Mouse (Mus musculus) heart, embryonic 11.5 days (tissue): ENCODE data around the gene Brms1l. TPM values are rescaled to one million over a fixed set of nuclear protein-coding genes. Genes with fewer than 3 reads are reported as not detected.

ENCODE experiments used
- ATAC-seq: fragments of 200-750 bp; cut with Nextera tagmentation; replicated peaks from 2 replicates; pipeline ENCODE4 v1.8.0; 2017; ENCODE audit warnings: moderate library complexity; ENCODE audit not compliant: insufficient number of reproducible peaks, low FRiP score, low TSS enrichment
- H3K27ac ChIP-seq: fragments of 300-500 bp; sonication (generic); 2 replicates; pipeline ENCODE4 v1.5.1; 2014; ENCODE audit warnings: mild to moderate bottlenecking, low read depth, low read length
- H3K27me3 ChIP-seq: fragments of 300-500 bp; sonication (generic); 2 replicates; pipeline ENCODE4 v1.6.1; 2014; ENCODE audit warnings: mild to moderate bottlenecking, low read length, mixed read lengths; ENCODE audit not compliant: control insufficient read depth, insufficient read depth
- H3K36me3 ChIP-seq: fragments of 300-500 bp; sonication (generic); 2 replicates; pipeline ENCODE4 v1.6.1; 2014; ENCODE audit warnings: mild to moderate bottlenecking, low read length, moderate library complexity, mixed read lengths; ENCODE audit not compliant: control insufficient read depth, insufficient read depth
- H3K4me1 ChIP-seq: fragments of 300-500 bp; sonication (generic); 2 replicates; pipeline ENCODE4 v1.6.1; 2014; ENCODE audit warnings: low read length; ENCODE audit not compliant: control insufficient read depth, insufficient read depth
- H3K4me2 ChIP-seq: fragments of 300-500 bp; sonication (generic); 2 replicates; pipeline ENCODE4 v1.6.1; 2014; ENCODE audit warnings: mild to moderate bottlenecking, moderate library complexity
- H3K4me3 ChIP-seq: fragments of 300-500 bp; sonication (generic); 2 replicates; pipeline ENCODE4 v1.5.1; 2014; ENCODE audit warnings: low read depth, low read length
- H3K9ac ChIP-seq: fragments of 300-500 bp; sonication (generic); 2 replicates; pipeline ENCODE4 v1.6.1; 2014; ENCODE audit warnings: mild to moderate bottlenecking, low read depth, low read length, moderate library complexity
- H3K9me3 ChIP-seq: fragments of 300-500 bp; sonication (generic); replicated peaks from 2 replicates; pipeline ENCODE4 v1.6.1; 2016; ENCODE audit warnings: low read length; ENCODE audit not compliant: control insufficient read depth
- WGBS: fragments of 180-500 bp; shearing (Covaris S2); extraction: QIAGEN DNeasy Blood & Tissue Kit; methylation state at CpG from one replicate; pipeline ENCODE4 v1.1.7; 2014; ENCODE audit not compliant: insufficient replicate concordance; 5-methylcytosine and 5-hydroxymethylcytosine counted together
- polyA plus RNA-seq: library from polyadenylated mRNA; unstranded; fragments of >200 nt; fragmentation: Nextera tagmentation; extraction: Ambion mirVana; gene quantifications from 2 replicates; pipeline ENCODE4 v1.2.1, GENCODE M21; 2014

The Brms1l gene
- polyA plus RNA-seq, 1 experiment from 2014 or later: 26.0 TPM

DNA sequence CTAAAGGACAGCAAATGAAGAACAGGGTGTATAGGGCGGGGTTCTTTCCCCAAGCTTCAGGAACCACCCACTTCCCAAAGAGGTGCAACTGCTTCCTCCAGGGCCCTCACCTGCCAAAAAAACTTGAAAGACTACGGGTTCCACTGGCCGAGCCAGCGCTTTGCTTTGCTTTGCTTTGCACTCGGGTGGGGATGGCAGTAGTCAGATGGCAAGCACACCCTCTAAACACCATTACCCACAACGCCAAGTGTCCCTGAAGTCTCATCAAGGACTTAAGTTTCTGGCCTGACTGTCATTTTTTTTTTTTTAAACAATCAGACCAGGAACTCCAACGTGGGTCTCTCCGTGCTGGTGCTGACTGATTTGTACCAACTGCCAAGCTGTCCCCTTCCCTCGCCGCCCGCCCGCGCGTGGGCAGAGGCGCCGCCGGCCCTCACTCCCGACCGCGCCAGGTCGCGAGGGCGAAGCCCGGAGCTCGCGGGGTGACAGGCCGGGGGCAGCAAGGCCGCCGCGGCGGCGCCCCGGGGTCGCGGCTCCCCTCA lies 15.9 kb upstream of the Brms1l start:
- Histone ChIP-seq H3K4me1 (peaks cover 4% of the 10 kb centered on the region), H3K27me3 (no peaks in the 10 kb centered on the region), H3K36me3 (no peaks in the 10 kb centered on the region), H3K9me3 (no peaks in the 10 kb centered on the region), H3K27ac (peak overlapping the region; percentile 93), H3K4me2 (peak overlapping the region; percentile 86), H3K4me3 (peak overlapping the region; percentile 88), H3K9ac (peak overlapping the region; percentile 94)
- peak; percentile 69 for ATAC-seq
- WGBS: under 1% methylated on average over 35 of the region's 35 CpGs

DNA sequence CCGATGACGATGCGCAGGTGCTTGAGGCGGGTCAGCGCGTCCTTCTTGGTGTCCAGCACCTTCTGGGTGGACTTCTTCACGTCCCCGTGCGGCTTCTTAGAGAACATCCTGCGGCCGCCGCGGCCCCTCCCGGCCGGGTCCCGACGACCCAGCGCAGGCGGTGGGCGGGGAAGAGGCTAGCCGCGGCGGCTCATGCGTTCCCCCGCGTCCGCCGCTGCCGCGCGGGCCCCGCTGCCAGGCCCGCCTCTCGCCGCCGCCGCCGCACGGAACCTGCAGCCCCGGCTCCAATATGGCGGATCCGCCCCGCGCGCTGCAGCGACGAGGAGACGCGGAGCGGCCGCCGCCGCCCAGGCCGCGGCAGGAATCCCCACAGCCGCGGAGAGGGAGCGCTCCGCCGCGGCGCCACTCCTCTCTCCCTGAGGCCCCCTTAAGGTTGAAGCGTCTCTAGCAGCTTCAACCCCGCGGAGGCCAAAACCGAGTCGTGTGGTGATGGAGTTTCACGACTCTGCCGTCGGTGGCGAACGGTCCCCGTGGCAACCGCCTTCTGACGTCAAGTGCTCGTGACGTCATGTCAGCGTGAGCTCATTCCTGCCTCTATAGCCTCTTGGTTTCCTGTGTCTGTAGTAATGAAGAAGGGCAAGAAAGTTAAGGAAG lies 15.3 kb upstream of the Brms1l start, which contains the start of gene Ralgapa1:
Gene Ralgapa1 (minus strand): TSS at position 507 of the 654 bp plus-strand sequence.
- H3K27me3 ChIP-seq: no peaks in the 10 kb centered on the region
- peak within 1 kb of the TSS; percentile 86 for H3K4me2 ChIP-seq
- under 1% methylated on average over 77 of the region's 78 CpGs for WGBS
- H3K36me3 ChIP-seq: no peaks in the 10 kb centered on the region
- peak within 1 kb of the TSS; percentile 88 for H3K4me3 ChIP-seq
- H3K4me1 ChIP-seq: peaks cover 4% of the 10 kb centered on the region
- peak within 1 kb of the TSS; percentile 93 for H3K27ac ChIP-seq
- ATAC-seq: peak; percentile 84
- no peaks in the 10 kb centered on the region for H3K9me3 ChIP-seq
- peak within 1 kb of the TSS; percentile 94 for H3K9ac ChIP-seq

DNA sequence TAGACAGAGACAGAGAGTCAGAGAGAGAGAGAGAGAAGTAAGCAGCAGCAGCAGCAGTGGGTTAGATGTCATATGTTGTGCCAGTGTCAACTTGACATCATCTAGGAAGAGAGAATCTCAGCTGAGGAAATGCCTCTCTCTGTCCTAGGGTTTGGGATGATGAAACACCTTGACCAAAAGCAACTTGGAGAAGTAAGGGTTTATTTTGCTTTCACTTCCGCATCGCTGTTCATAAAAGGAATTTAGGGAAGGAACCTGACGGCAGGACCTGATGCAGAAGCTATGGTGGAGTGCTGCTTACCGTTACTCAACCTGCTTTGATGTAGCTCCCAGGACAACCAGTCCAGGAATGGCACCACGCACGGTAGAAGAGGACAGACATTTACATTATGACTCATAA lies 12.1 kb upstream of the Brms1l start:
- Histone ChIP-seq H3K4me1 (peaks cover 4% of the 10 kb centered on the region), H3K27me3 (no peaks in the 10 kb centered on the region), H3K4me3 (no peak overlapping the region), H3K9me3 (no peaks in the 10 kb centered on the region), H3K36me3 (no peaks in the 10 kb centered on the region), H3K4me2 (no peak overlapping the region), H3K9ac (no peak overlapping the region), H3K27ac (no peak overlapping the region)
- ATAC-seq: no peak
- WGBS: 75% methylated on average over 6 of the region's 6 CpGs

DNA sequence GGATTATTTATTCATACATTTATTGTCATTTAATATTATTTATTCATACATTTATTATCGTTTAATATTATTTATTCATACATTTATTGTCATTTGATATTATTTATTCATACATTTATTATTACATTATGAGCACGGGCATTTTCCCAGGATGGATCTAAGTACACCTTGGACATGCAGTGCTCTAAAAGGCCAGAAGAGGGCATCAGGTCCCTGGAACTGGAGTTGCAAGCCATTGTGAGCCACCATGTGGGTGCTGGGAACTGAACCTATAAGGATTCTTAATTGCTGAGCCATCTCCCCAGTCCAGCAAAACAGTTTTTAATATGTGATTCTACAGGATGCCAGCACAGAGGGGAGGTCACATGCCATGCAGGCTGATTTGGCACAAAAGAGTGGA lies 10.6 kb upstream of the Brms1l start:
- no peaks in the 10 kb centered on the region for H3K27me3 ChIP-seq
- H3K4me2 ChIP-seq: no peak overlapping the region
- no peaks in the 10 kb centered on the region for H3K36me3 ChIP-seq
- H3K27ac ChIP-seq: no peak overlapping the region
- no peak overlapping the region for H3K9ac ChIP-seq
- H3K4me3 ChIP-seq: no peak overlapping the region
- no peaks in the 10 kb centered on the region for H3K9me3 ChIP-seq
- 71% methylated on average over 2 of the region's 2 CpGs for WGBS
- ATAC-seq: no peak
- no peaks in the 10 kb centered on the region for H3K4me1 ChIP-seq

DNA sequence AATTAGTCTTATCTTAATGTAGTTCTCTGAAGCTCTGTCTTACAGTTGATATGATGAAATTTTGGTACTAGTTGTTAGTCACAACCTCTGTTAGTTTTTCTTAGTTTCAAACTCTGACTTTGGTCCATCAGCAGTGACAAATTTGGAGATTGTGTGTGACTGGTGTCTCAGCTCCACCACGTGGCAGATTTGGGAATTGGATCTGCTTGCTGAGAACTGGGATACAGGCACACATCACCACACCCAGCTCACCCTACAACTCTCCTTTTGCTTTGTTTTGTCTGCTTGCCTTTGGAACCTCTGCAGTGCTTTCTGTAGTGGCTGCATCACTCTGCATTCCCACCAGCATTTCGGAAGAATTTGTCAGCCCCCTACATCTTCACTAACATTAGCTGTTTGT lies 5.0 kb upstream of the Brms1l start:
- no peak overlapping the region for H3K9ac ChIP-seq
- H3K36me3 ChIP-seq: no peaks in the 10 kb centered on the region
- no peak overlapping the region for H3K4me2 ChIP-seq
- H3K27me3 ChIP-seq: no peaks in the 10 kb centered on the region
- no peaks in the 10 kb centered on the region for H3K9me3 ChIP-seq
- H3K4me1 ChIP-seq: no peaks in the 10 kb centered on the region
- no peak for ATAC-seq
- H3K4me3 ChIP-seq: no peak overlapping the region
- WGBS: 17% methylated on average over 2 of the region's 2 CpGs
- H3K27ac ChIP-seq: no peak overlapping the region

DNA sequence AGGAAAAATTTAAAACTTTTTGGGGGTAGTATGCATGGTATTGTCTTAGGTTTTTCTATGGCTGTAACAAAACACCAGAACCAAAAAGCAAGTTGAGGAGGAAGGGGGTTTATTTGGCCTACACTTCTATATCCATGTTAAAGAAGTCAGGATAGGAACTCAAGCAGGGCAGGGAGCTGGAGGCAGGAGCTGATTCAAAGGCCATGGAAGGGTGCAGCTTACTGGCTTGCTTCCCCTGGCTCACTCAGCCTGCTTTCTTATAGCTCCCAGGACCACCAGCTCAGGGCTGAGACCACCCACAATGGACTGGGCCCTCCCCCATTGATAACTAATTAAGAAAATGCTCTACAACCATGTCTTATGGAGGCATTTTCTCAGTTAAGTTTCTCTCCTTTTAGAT lies 3.2 kb upstream of the Brms1l start:
- no peak overlapping the region for H3K9ac ChIP-seq
- no peak for ATAC-seq
- no peak overlapping the region for H3K4me3 ChIP-seq
- H3K4me1 ChIP-seq: no peaks in the 10 kb centered on the region
- no peaks in the 10 kb centered on the region for H3K9me3 ChIP-seq
- H3K27ac ChIP-seq: no peak overlapping the region
- H3K27me3 ChIP-seq: no peaks in the 10 kb centered on the region
- no peak overlapping the region for H3K4me2 ChIP-seq
- H3K36me3 ChIP-seq: no peaks in the 10 kb centered on the region

DNA sequence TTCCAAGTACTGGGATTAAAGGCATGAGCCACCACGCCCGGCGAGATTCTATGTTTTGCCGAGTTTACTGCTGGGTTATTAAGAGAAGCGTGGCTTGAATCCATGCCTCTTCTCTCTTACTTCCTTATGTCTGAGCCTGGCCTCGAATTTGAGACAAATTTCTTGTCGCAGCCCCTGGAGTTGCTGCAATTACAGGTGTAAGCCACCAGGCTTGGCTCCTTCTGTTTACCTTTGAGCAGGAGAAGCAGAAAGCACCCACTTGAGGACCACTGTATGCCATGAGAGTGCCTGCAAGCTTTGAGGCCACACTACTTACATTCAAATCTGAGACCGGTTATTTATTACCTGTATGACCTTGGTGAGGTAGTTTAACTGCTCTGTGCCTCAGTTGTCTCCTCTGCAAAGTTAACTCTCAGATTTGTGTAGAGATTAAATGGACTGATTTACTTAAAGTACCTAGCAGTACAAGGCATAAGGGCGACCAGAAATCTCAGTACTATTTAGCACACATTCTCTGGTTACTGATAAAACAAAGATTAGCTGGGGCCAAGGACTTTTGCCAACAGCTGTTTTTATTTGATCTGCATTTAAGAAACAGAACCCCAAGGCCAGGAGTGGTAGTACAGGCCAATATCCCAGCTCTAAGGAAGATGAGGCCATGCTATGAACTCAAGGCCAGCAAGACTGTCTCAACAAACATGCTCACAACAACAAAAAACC lies 2.1 kb upstream of the Brms1l start:
- no peaks in the 10 kb centered on the region for H3K4me1 ChIP-seq
- H3K4me3 ChIP-seq: no peak overlapping the region
- no peak for ATAC-seq
- H3K27ac ChIP-seq: no peak overlapping the region
- WGBS: 64% methylated on average over 9 of the region's 9 CpGs
- no peak overlapping the region for H3K9ac ChIP-seq
- no peak overlapping the region for H3K4me2 ChIP-seq
- H3K9me3 ChIP-seq: no peaks in the 10 kb centered on the region
- H3K27me3 ChIP-seq: no peaks in the 10 kb centered on the region
- no peaks in the 10 kb centered on the region for H3K36me3 ChIP-seq

DNA sequence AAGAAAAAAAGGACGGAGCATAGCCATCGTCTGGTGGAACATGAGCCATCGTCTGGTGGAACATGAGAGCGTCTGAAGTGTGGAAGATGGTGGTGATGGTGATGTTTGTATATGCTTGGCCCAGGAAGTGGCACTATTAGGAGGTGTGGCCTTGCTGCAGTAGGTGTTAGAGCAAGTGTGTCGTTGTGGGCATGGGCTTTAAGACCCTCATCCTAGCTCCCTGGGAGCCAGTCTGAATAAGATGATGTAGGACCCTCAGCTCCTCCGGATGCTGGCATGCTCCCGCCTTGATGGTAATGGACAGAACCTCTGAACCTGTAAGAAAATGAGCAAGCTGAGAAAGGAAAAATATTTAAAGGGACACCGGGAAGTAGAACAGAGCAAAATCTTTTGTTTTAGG lies 1.2 kb upstream of the Brms1l start:
- Histone ChIP-seq H3K36me3 (no peaks in the 10 kb centered on the region), H3K27ac (no peak overlapping the region), H3K4me1 (no peaks in the 10 kb centered on the region), H3K9ac (no peak overlapping the region), H3K4me3 (no peak overlapping the region), H3K9me3 (no peaks in the 10 kb centered on the region), H3K4me2 (no peak overlapping the region), H3K27me3 (no peaks in the 10 kb centered on the region)
- WGBS: 78% methylated on average over 8 of the region's 8 CpGs
- no peak for ATAC-seq
